Mouse (Mus musculus): ENCODE results near the gene Zfp788.

GRCm38 (mm10) chr7:41599034-41599813 is 33.8 kb upstream of the Zfp788 start, which contains the start of gene 2610021A01Rik:
- no peak for TF ChIP-seq CTCF (IDR thresholded peaks at IDR 0.05; ENCODE audit: low read depth, low read length)
- no peak for TF ChIP-seq POLR2AphosphoS5 (IDR thresholded peaks at IDR 0.05; ENCODE audit: insufficient replicate concordance, low read depth, low read length)
- no peak for TF ChIP-seq TAL1 (conservative IDR thresholded peaks at IDR 0.05; ENCODE audit: low read depth, low read length)
- no peak for TF ChIP-seq GATA1 (IDR thresholded peaks at IDR 0.05; ENCODE audit: borderline replicate concordance, low read length)
- TF ChIP-seq GATA2 (IDR thresholded peaks at IDR 0.05; ENCODE audit: borderline replicate concordance, low read depth, low read length) = no peak
